Mouse (Mus musculus) adrenal gland, adult 8-10 months (tissue): ENCODE measurements around the gene Siah1a. TPM values are rescaled to one million over a fixed set of nuclear protein-coding genes. Genes with fewer than 3 reads are reported as not detected.

ENCODE experiments used
- DNase-seq: peaks from one replicate; pipeline ENCODE4 v3.0.0; 2022
- total RNA-seq, 4 experiments: library from RNA; stranded (reverse); gene quantifications; 2 replicates each; pipeline ENCODE4 v1.2.4; 2022

Siah1a gene
- total RNA-seq, 4 experiments from 2014 or later, result 17.7 to 23.7 (median 19.7) TPM

GRCm38 (mm10) chr8:86699471-86699870, 46.3 kb downstream of the Siah1a start:
- no peak for DNase-seq

GRCm38 (mm10) chr8:86698811-86699421, 46.8 kb downstream of the Siah1a start:
- DNase-seq, result peak; percentile 37

GRCm38 (mm10) chr8:86695703-86696102, 50.0 kb downstream of the Siah1a start:
- no peak for DNase-seq

GRCm38 (mm10) chr8:86694011-86694410, 51.7 kb downstream of the Siah1a start:
- DNase-seq, result no peak

- DNase-seq, result no peak
These were observed 53.6 kb downstream of the Siah1a start for GRCm38 (mm10) chr8:86692107-86692506.

GRCm38 (mm10) chr8:86686629-86687028, 59.1 kb downstream of the Siah1a start:
- DNase-seq, result no peak

Other genes starting within 250 kb of the Siah1a start
- under 1 TPM in 3 of 4 experiments, not detected in 1; 0.13 to 0.18 (median 0.17) TPM for gene Abcc12, start 165.2 kb downstream of the Siah1a start, total RNA-seq
- 100 to 1,000 TPM; 103 to 127 (median 115) TPM for gene Lonp2, start 121.9 kb downstream of the Siah1a start, total RNA-seq
- 1 to 10 TPM; 2.0 to 5.3 (median 2.6) TPM for gene Gm10638, start 235 bp downstream of the Siah1a start, total RNA-seq
- gene N4bp1, start 139.3 kb upstream of the Siah1a start, total RNA-seq, result 10 to 100 TPM; 33.9 to 38.5 (median 36.1) TPM